Mouse (Mus musculus) E14TG2a.4 (cell line): ENCODE measurements around the gene Gm28051.

Source experiments
- CTCF ChIP-seq: conservative IDR thresholded peaks from 2 replicates; pipeline ENCODE4 v1.5.1; 2014; ENCODE audit warnings: low read length
- POU5F1 ChIP-seq: IDR thresholded peaks from 2 replicates; pipeline ENCODE4 v1.6.1; 2014; ENCODE audit warnings: low read length, borderline replicate concordance

- TF ChIP-seq CTCF (no peak), POU5F1 (no peak)
These were observed 83.0 kb downstream of the Gm28051 start for GRCm38 (mm10) chr12:102674556-102674955.
